Mouse (Mus musculus): ENCODE results near the gene Rimbp2.

- TF ChIP-seq CTCF (IDR thresholded peaks at IDR 0.05; ENCODE audit: low read depth) (no peak), EP300 (IDR thresholded peaks at IDR 0.05; ENCODE audit: low read depth) (no peak)
Observed at GRCm38 (mm10) chr5:128813121-128813520, 140.2 kb downstream of the Rimbp2 start.

Measured in heart, postnatal 0 days (tissue).